Mouse (Mus musculus): ENCODE data around the gene N4bp2l2. TPM values are rescaled to one million over a fixed set of nuclear protein-coding genes. Genes with fewer than 3 reads are reported as not detected.

Gene N4bp2l2
- polyA plus RNA-seq, 1 experiment from 2014 or later = 49.9 TPM

- H3K9me3 ChIP-seq (replicated peaks; ENCODE audit: control insufficient read depth, low read length) = no peaks in the 10 kb centered on the region
- no peak overlapping the region for H3K4me2 ChIP-seq
- WGBS (ENCODE audit: insufficient replicate concordance) = 51% methylated on average over 7 of the region's 7 CpGs
- no peaks in the 10 kb centered on the region for H3K4me1 ChIP-seq (ENCODE audit: control insufficient read depth, insufficient read depth, low read length)
- ATAC-seq (replicated peaks; ENCODE audit: insufficient number of reproducible peaks, low FRiP score, low TSS enrichment) = no peak
- H3K4me3 ChIP-seq (ENCODE audit: low read depth, low read length) = no peak overlapping the region
- no peak overlapping the region for H3K27ac ChIP-seq (ENCODE audit: low read depth, low read length)
- H3K9ac ChIP-seq (ENCODE audit: low read depth, low read length) = no peak overlapping the region
- no peaks in the 10 kb centered on the region for H3K36me3 ChIP-seq (ENCODE audit: control insufficient read depth, insufficient read depth, low read length)
- no peaks in the 10 kb centered on the region for H3K27me3 ChIP-seq (ENCODE audit: control insufficient read depth, insufficient read depth, low read length)
These were observed 40.5 kb downstream of the N4bp2l2 start for GRCm38 (mm10) chr5:150625528-150625927.

- Histone ChIP-seq H3K4me1 (ENCODE audit: control insufficient read depth, insufficient read depth, low read length) (no peaks in the 10 kb centered on the region), H3K4me2 (no peak overlapping the region), H3K36me3 (ENCODE audit: control insufficient read depth, insufficient read depth, low read length) (no peaks in the 10 kb centered on the region), H3K9ac (ENCODE audit: low read depth, low read length) (no peak overlapping the region), H3K4me3 (ENCODE audit: low read depth, low read length) (no peak overlapping the region), H3K27ac (ENCODE audit: low read depth, low read length) (no peak overlapping the region), H3K27me3 (ENCODE audit: control insufficient read depth, insufficient read depth, low read length) (no peaks in the 10 kb centered on the region), H3K9me3 (replicated peaks; ENCODE audit: control insufficient read depth, low read length) (no peaks in the 10 kb centered on the region)
- 43% methylated on average over 1 of the region's 1 CpGs for WGBS (ENCODE audit: insufficient replicate concordance)
- no peak for ATAC-seq (replicated peaks; ENCODE audit: insufficient number of reproducible peaks, low FRiP score, low TSS enrichment)
These were observed 43.2 kb downstream of the N4bp2l2 start for GRCm38 (mm10) chr5:150622792-150623191.

GRCm38 (mm10) chr5:150621592-150621991, 44.4 kb downstream of the N4bp2l2 start:
- Histone ChIP-seq H3K4me3 (ENCODE audit: low read depth, low read length) (no peak overlapping the region), H3K9ac (ENCODE audit: low read depth, low read length) (no peak overlapping the region), H3K27ac (ENCODE audit: low read depth, low read length) (no peak overlapping the region), H3K27me3 (ENCODE audit: control insufficient read depth, insufficient read depth, low read length) (no peaks in the 10 kb centered on the region), H3K36me3 (ENCODE audit: control insufficient read depth, insufficient read depth, low read length) (no peaks in the 10 kb centered on the region), H3K9me3 (replicated peaks; ENCODE audit: control insufficient read depth, low read length) (no peaks in the 10 kb centered on the region), H3K4me2 (no peak overlapping the region), H3K4me1 (ENCODE audit: control insufficient read depth, insufficient read depth, low read length) (no peaks in the 10 kb centered on the region)
- 89% methylated on average over 3 of the region's 3 CpGs for WGBS (ENCODE audit: insufficient replicate concordance)
- no peak for ATAC-seq (replicated peaks; ENCODE audit: insufficient number of reproducible peaks, low FRiP score, low TSS enrichment)

GRCm38 (mm10) chr5:150620588-150621135, 45.3 kb downstream of the N4bp2l2 start:
- Histone ChIP-seq H3K4me3 (ENCODE audit: low read depth, low read length) (no peak overlapping the region), H3K4me2 (no peak overlapping the region), H3K4me1 (ENCODE audit: control insufficient read depth, insufficient read depth, low read length) (no peaks in the 10 kb centered on the region), H3K9me3 (replicated peaks; ENCODE audit: control insufficient read depth, low read length) (no peaks in the 10 kb centered on the region), H3K27me3 (ENCODE audit: control insufficient read depth, insufficient read depth, low read length) (no peaks in the 10 kb centered on the region), H3K27ac (ENCODE audit: low read depth, low read length) (no peak overlapping the region), H3K36me3 (ENCODE audit: control insufficient read depth, insufficient read depth, low read length) (no peaks in the 10 kb centered on the region), H3K9ac (ENCODE audit: low read depth, low read length) (no peak overlapping the region)
- no peak for ATAC-seq (replicated peaks; ENCODE audit: insufficient number of reproducible peaks, low FRiP score, low TSS enrichment)
- WGBS (ENCODE audit: insufficient replicate concordance) = 79% methylated on average over 7 of the region's 7 CpGs

- WGBS (ENCODE audit: insufficient replicate concordance) = 86% methylated on average over 10 of the region's 10 CpGs
- ATAC-seq (replicated peaks; ENCODE audit: insufficient number of reproducible peaks, low FRiP score, low TSS enrichment) = no peak
- Histone ChIP-seq H3K4me2 (no peak overlapping the region), H3K4me1 (ENCODE audit: control insufficient read depth, insufficient read depth, low read length) (no peaks in the 10 kb centered on the region), H3K27me3 (ENCODE audit: control insufficient read depth, insufficient read depth, low read length) (no peaks in the 10 kb centered on the region), H3K9me3 (replicated peaks; ENCODE audit: control insufficient read depth, low read length) (no peaks in the 10 kb centered on the region), H3K4me3 (ENCODE audit: low read depth, low read length) (no peak overlapping the region), H3K36me3 (ENCODE audit: control insufficient read depth, insufficient read depth, low read length) (no peaks in the 10 kb centered on the region), H3K27ac (ENCODE audit: low read depth, low read length) (no peak overlapping the region), H3K9ac (ENCODE audit: low read depth, low read length) (no peak overlapping the region)
These were observed 47.2 kb downstream of the N4bp2l2 start for GRCm38 (mm10) chr5:150618599-150619355.

GRCm38 (mm10) chr5:150616731-150617130, 49.3 kb downstream of the N4bp2l2 start:
- no peak overlapping the region for H3K9ac ChIP-seq (ENCODE audit: low read depth, low read length)
- no peak for ATAC-seq (replicated peaks; ENCODE audit: insufficient number of reproducible peaks, low FRiP score, low TSS enrichment)
- no peaks in the 10 kb centered on the region for H3K4me1 ChIP-seq (ENCODE audit: control insufficient read depth, insufficient read depth, low read length)
- no peaks in the 10 kb centered on the region for H3K27me3 ChIP-seq (ENCODE audit: control insufficient read depth, insufficient read depth, low read length)
- no peak overlapping the region for H3K4me2 ChIP-seq
- no peak overlapping the region for H3K27ac ChIP-seq (ENCODE audit: low read depth, low read length)
- H3K36me3 ChIP-seq (ENCODE audit: control insufficient read depth, insufficient read depth, low read length) = no peaks in the 10 kb centered on the region
- H3K4me3 ChIP-seq (ENCODE audit: low read depth, low read length) = no peak overlapping the region
- no peaks in the 10 kb centered on the region for H3K9me3 ChIP-seq (replicated peaks; ENCODE audit: control insufficient read depth, low read length)
- 81% methylated on average over 3 of the region's 3 CpGs for WGBS (ENCODE audit: insufficient replicate concordance)

- WGBS (ENCODE audit: insufficient replicate concordance) = 97% methylated on average over 2 of the region's 2 CpGs
- H3K9ac ChIP-seq (ENCODE audit: low read depth, low read length) = no peak overlapping the region
- no peaks in the 10 kb centered on the region for H3K9me3 ChIP-seq (replicated peaks; ENCODE audit: control insufficient read depth, low read length)
- H3K4me3 ChIP-seq (ENCODE audit: low read depth, low read length) = no peak overlapping the region
- ATAC-seq (replicated peaks; ENCODE audit: insufficient number of reproducible peaks, low FRiP score, low TSS enrichment) = no peak
- no peaks in the 10 kb centered on the region for H3K4me1 ChIP-seq (ENCODE audit: control insufficient read depth, insufficient read depth, low read length)
- no peaks in the 10 kb centered on the region for H3K27me3 ChIP-seq (ENCODE audit: control insufficient read depth, insufficient read depth, low read length)
- no peak overlapping the region for H3K4me2 ChIP-seq
- H3K27ac ChIP-seq (ENCODE audit: low read depth, low read length) = no peak overlapping the region
- no peaks in the 10 kb centered on the region for H3K36me3 ChIP-seq (ENCODE audit: control insufficient read depth, insufficient read depth, low read length)
These were observed 49.8 kb downstream of the N4bp2l2 start for GRCm38 (mm10) chr5:150616216-150616615.

- no peaks in the 10 kb centered on the region; the same call in 1 of the 2 replicates for H3K36me3 ChIP-seq (ENCODE audit: control insufficient read depth, insufficient read depth, low read length)
- H3K4me2 ChIP-seq = no peak overlapping the region
- no peak overlapping the region for H3K4me3 ChIP-seq (ENCODE audit: low read depth, low read length)
- no peaks in the 10 kb centered on the region for H3K9me3 ChIP-seq (replicated peaks; ENCODE audit: control insufficient read depth, low read length)
- 73% methylated on average over 2 of the region's 2 CpGs for WGBS (ENCODE audit: insufficient replicate concordance)
- no peaks in the 10 kb centered on the region for H3K27me3 ChIP-seq (ENCODE audit: control insufficient read depth, insufficient read depth, low read length)
- ATAC-seq (replicated peaks; ENCODE audit: insufficient number of reproducible peaks, low FRiP score, low TSS enrichment) = no peak
- no peak overlapping the region for H3K9ac ChIP-seq (ENCODE audit: low read depth, low read length)
- no peaks in the 10 kb centered on the region for H3K4me1 ChIP-seq (ENCODE audit: control insufficient read depth, insufficient read depth, low read length)
- no peak overlapping the region for H3K27ac ChIP-seq (ENCODE audit: low read depth, low read length)
These were observed 51.9 kb downstream of the N4bp2l2 start for GRCm38 (mm10) chr5:150614054-150614453.

- no peak; the same call in 1 of the 2 replicates for ATAC-seq (replicated peaks; ENCODE audit: insufficient number of reproducible peaks, low FRiP score, low TSS enrichment)
- Histone ChIP-seq H3K4me1 (ENCODE audit: control insufficient read depth, insufficient read depth, low read length) (no peaks in the 10 kb centered on the region), H3K4me3 (ENCODE audit: low read depth, low read length) (no peak overlapping the region), H3K4me2 (no peak overlapping the region), H3K27me3 (ENCODE audit: control insufficient read depth, insufficient read depth, low read length) (no peaks in the 10 kb centered on the region), H3K9me3 (replicated peaks; ENCODE audit: control insufficient read depth, low read length) (no peaks in the 10 kb centered on the region), H3K27ac (ENCODE audit: low read depth, low read length) (no peak overlapping the region), H3K36me3 (ENCODE audit: control insufficient read depth, insufficient read depth, low read length) (no peaks in the 10 kb centered on the region; the same call in 1 of the 2 replicates), H3K9ac (ENCODE audit: low read depth, low read length) (no peak overlapping the region)
- 55% methylated on average over 12 of the region's 12 CpGs for WGBS (ENCODE audit: insufficient replicate concordance)
These were observed 54.3 kb downstream of the N4bp2l2 start for GRCm38 (mm10) chr5:150611697-150612096.
